Mouse (Mus musculus) brain, embryonic 14.5 days (tissue): ENCODE data around the gene Naa40. TPM values are rescaled to one million over a fixed set of nuclear protein-coding genes. Genes with fewer than 3 reads are reported as not detected.

Experiments
- DNase-seq: peaks from one replicate; pipeline ENCODE4 v3.0.0-alpha.2; 2011; ENCODE audit warnings: low read depth
- CTCF ChIP-seq: fragments of 200-500 bp; IDR thresholded peaks from 2 replicates; pipeline ENCODE4 v1.5.1; 2012; ENCODE audit warnings: inconsistent platforms, mild to moderate bottlenecking, moderate library complexity, borderline replicate concordance; ENCODE audit not compliant: insufficient read depth, insufficient read length; ENCODE audit errors: extremely low read depth
- POLR2A ChIP-seq: fragments of 200-500 bp; IDR thresholded peaks from 2 replicates; pipeline ENCODE4 v1.6.1; 2012; ENCODE audit warnings: mild to moderate bottlenecking, inconsistent platforms, borderline replicate concordance; ENCODE audit not compliant: poor library complexity, insufficient read depth, insufficient read length, severe bottlenecking; ENCODE audit errors: extremely low read depth
- polyA plus RNA-seq: library from polyadenylated mRNA; depleted of rRNA; stranded (reverse); fragments of >200 nt; gene quantifications from 2 replicates; pipeline ENCODE4 v1.2.3, GENCODE M21; 2012

The Naa40 gene
- polyA plus RNA-seq, 1 experiment: 74.8 TPM

- peak; percentile 30; the same call in 1 of the 2 replicates for TF ChIP-seq CTCF
- no peak for TF ChIP-seq POLR2A
- peak; percentile 60 for DNase-seq
Measured at GRCm38 (mm10) chr19:7273486-7273885, 32.5 kb upstream of the Naa40 start.

GRCm38 (mm10) chr19:7269290-7270044, 28.5 kb upstream of the Naa40 start:
- TF ChIP-seq POLR2A: no peak
- TF ChIP-seq CTCF: no peak
- DNase-seq: peak; percentile 87

DNA sequence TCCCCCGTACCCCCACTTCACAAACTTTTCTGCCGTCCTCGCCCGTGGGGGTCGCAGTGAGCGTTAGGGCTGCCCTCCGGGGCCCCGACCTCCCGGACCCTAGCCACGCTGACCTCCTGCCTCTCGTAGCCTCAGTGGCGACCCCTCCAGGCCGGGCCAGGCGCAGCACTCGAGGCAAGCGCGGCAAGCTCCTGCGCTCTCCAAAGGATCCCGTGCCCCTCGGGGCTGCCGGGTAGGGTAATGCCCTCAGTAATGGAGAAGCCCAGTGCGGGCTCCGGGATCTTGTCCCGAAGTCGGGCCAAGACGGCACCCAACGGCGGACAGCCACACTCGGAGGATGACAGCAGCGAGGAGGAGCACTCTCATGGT, 27.7 kb upstream of the Naa40 start:
- TF ChIP-seq POLR2A (no peak), CTCF (peak; percentile 75)
- peak; percentile 86 for DNase-seq

- DNase-seq: peak; percentile 96
- no peak for TF ChIP-seq CTCF
- peak; percentile 85 for TF ChIP-seq POLR2A
Measured at GRCm38 (mm10) chr19:7267781-7268721, 27.1 kb upstream of the Naa40 start.

GRCm38 (mm10) chr19:7267091-7267741, 26.2 kb upstream of the Naa40 start, which contains the start of gene Rcor2:
Gene Rcor2, plus strand, starts transcription at chr19:7267325.
- peak; percentile 97 for DNase-seq
- TF ChIP-seq CTCF: no peak
- peak; percentile 72; the same call in 1 of the 2 replicates for TF ChIP-seq POLR2A

DNA sequence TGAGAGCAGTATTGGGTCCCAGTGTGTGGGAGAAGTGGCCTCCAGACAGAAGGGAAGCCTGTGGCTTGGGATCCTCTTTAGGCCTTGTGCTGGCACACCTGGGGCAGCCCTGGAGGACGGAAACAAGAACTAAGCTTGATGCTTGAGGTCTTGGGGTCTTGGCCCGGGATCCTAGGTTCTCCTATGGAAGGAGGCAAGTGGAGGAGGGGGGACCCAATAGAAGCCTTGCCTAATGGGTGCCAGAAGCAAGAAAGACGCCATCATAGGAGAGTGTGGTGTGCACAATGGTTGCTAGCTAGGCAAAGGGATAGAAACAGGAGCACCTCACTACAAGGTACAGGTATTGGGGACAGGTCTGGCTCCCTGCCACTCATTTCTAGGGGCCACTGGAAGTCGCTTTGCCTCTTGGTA, 25.4 kb upstream of the Naa40 start:
- DNase-seq: peak; percentile 63
- TF ChIP-seq POLR2A (no peak), CTCF (no peak)

GRCm38 (mm10) chr19:7265478-7266191, 24.7 kb upstream of the Naa40 start:
- DNase-seq: peak; percentile 93
- TF ChIP-seq POLR2A (no peak), CTCF (no peak)

- peak; percentile 64 for DNase-seq
- TF ChIP-seq POLR2A (no peak), CTCF (no peak)
Measured at GRCm38 (mm10) chr19:7264766-7265331, 23.9 kb upstream of the Naa40 start.

DNA sequence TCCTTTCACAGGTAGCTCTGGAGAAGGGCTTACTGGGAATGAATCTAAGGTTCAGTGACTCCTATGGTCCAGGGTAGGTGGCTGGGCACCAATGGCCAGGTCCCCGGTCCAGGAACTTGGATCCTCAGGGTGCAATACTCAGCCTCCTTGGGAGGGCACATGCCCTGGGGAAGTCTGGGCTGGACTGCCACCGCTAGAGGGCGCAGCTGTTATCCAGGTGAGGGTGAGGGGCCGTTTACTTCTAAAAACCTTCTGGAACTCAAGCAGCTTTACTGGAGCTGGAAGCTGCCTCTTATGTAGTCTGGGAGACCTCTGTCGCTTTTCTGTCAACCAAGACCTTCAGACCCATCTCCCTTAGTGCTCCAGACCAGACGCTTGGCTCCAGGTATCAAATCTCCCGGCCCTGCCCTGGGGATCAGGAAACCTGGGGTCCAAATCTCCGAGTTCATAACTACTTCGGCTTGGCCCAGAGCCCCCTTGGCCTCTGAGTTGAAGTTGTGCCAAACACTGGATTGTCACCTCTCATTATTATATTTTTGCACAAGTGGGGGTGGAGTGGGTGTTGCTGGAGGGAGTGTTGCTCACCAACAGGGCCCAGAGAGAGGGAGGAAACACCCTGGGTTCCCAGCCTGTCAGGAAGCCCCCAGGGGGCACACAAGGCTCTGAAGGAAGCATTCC, 23.2 kb upstream of the Naa40 start:
- TF ChIP-seq POLR2A (no peak), CTCF (peak; percentile 92)
- DNase-seq: peak; percentile 84

DNA sequence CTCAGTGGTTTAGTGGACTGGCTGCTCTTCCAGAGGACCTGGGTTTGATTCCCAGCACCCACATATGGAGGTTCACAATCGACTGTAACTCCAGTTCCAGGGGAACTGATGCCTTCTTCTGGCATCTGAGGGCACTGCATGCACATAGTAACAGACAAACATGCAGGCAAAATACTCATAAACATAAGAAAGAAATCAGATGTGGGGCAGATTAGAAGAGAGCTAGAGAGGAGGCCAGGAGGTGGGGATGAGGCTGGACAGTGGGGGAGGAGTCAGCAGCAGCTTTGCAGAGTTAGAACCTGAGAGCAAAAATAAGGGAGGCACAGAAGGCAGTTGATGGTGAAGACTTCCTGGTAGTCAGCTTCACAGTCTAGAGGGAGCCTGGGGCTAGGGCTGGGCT, 21.6 kb upstream of the Naa40 start:
- no peak for DNase-seq
- TF ChIP-seq POLR2A (no peak), CTCF (no peak)

- TF ChIP-seq CTCF: no peak
- TF ChIP-seq POLR2A: no peak
- DNase-seq: no peak
Measured at GRCm38 (mm10) chr19:7261964-7262363, 21.0 kb upstream of the Naa40 start.
